Mouse (Mus musculus): ENCODE data around the gene Eng. TPM values are rescaled to one million over a fixed set of nuclear protein-coding genes. Genes with fewer than 3 reads are reported as not detected.

The Eng gene
- polyA plus RNA-seq, 1 experiment = 6.5 TPM

DNA sequence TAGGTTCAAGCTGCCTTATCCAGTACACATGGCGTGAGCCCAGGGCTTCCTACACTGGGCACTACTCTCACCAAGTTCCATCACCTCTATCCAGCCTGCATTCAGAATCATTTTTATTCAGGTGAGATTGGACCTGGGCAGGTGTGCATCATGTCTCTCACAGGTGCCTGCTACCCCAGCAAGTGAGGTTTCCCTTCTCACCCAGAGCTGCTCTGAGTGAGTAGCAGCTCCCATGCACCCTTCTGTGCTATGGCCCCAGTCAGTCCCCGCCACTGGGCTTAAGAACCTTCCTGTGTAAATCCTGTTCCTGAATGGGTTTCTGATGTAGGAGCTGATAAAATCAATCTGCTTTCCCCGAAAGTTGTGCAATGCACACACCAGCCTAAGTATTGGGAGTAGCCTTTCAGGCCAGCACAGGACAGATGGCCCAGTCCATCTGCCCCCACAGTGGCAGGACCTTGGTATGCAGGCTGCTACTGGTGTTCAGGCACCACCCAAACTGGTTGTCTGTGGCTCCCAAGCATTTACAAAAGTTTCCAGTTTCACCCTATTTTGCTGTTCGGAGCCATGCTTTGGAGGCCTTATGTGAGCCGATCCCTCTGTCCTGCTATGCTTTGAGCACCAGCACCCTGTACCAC, 22.2 kb upstream of the Eng start:
- H3K27ac ChIP-seq (ENCODE audit: control insufficient read depth, insufficient read depth, low read depth, low read length) = peak overlapping the region; percentile 64
- no peaks in the 10 kb centered on the region for H3K36me3 ChIP-seq (ENCODE audit: control insufficient read depth, insufficient read depth, low read length)
- H3K4me1 ChIP-seq (ENCODE audit: control insufficient read depth, insufficient read depth, low read length) = peaks cover 28% of the 10 kb centered on the region
- H3K27me3 ChIP-seq (ENCODE audit: control insufficient read depth, insufficient read depth, low read length) = no peaks in the 10 kb centered on the region
- peak overlapping the region; percentile 51 for H3K4me3 ChIP-seq (ENCODE audit: control insufficient read depth, low read depth, low read length)
- TF ChIP-seq CTCF (IDR thresholded peaks at IDR 0.05; ENCODE audit: control insufficient read depth, insufficient read depth, insufficient replicate concordance, low read depth, low read length) (no peak), POLR2A (IDR thresholded peaks at IDR 0.05; ENCODE audit: control insufficient read depth, low read depth, low read length) (no peak)

DNA sequence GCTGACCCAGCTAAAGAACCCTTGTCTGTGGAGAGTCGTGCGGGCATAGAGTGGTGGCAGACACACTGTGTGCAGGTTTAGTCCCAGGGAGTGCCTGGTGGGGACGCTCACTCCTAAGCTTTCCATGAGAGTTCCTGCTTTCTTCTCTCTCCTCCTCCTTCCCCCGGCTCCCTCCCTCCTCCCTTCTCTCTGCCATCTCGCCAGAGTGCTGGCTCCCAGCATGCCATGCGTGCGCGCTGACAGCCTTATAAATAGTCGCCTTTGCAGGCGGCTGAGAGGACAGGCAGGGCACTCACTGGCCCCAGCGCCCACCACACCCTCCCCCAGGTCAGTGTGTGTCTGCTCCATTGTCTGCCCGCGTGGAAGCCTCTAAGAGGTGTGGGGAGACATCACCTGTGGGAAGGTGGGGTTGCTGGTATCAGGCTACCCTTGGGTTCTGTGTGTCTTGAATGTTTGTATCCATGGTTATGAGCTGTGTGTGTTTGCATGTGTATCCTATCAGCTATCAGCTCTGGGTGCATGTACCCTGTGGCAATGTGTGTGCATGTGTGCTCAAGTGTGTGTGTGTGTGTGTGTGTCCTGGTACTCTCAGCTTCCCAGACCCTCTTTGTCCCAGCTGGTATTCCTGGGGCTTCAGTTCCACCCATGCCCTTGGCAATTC, 21.1 kb upstream of the Eng start:
- peak overlapping the region; percentile 63 for H3K27ac ChIP-seq (ENCODE audit: control insufficient read depth, insufficient read depth, low read depth, low read length)

DNA sequence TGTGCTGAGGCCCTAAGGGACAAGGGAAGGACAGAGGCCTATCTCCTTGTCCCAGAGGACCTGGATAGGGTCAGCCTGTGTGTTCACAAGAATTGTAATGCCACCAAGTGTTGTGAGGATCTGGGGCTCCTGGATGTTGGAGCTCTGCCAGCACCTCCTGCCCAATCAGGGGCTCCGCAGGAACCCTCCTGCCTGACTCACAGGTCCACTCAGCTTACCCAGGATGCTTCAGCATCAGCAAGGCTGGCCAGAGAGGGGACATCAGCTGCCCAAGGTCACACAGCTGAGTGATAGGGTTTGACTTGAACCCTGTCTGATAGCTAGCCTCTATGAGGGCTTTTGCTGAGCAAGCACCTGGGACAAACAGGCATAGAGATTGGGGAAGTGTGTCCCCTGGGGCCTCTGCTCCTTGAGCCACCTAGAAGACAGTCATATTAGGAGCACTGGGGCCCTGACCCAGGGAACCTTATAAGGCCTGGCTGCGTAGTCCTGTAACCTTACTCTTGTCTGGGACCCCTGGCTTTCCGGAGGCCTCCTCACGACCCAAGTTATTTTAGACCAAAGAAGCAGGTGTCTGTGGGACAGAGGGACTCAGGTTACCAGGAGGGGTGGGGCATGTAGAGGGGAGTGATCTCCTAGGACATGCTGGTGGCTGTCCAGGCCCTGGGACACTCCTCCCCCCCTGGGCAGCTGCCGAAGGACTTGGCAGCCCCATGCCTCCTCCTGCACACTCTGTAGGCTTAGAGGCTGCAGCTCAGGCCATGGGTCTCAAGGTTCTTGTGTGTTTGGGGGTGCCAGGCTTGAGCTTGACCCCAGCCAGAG, 20.3 kb upstream of the Eng start:
- Histone ChIP-seq H3K36me3 (ENCODE audit: control insufficient read depth, insufficient read depth, low read length) (no peaks in the 10 kb centered on the region), H3K27me3 (ENCODE audit: control insufficient read depth, insufficient read depth, low read length) (no peaks in the 10 kb centered on the region), H3K4me1 (ENCODE audit: control insufficient read depth, insufficient read depth, low read length) (peaks cover 24% of the 10 kb centered on the region), H3K4me3 (ENCODE audit: control insufficient read depth, low read depth, low read length) (peak overlapping the region; percentile 63), H3K27ac (ENCODE audit: control insufficient read depth, insufficient read depth, low read depth, low read length) (no peak overlapping the region; the same call in 1 of the 2 replicates)
- TF ChIP-seq CTCF (IDR thresholded peaks at IDR 0.05; ENCODE audit: control insufficient read depth, insufficient read depth, insufficient replicate concordance, low read depth, low read length) (no peak), POLR2A (IDR thresholded peaks at IDR 0.05; ENCODE audit: control insufficient read depth, low read depth, low read length) (no peak)

More for the DNA sequence above, 21.1 kb upstream of the Eng start:
- Histone ChIP-seq H3K4me3 (ENCODE audit: control insufficient read depth, low read depth, low read length) (peak overlapping the region; percentile 51), H3K27me3 (ENCODE audit: control insufficient read depth, insufficient read depth, low read length) (no peaks in the 10 kb centered on the region), H3K4me1 (ENCODE audit: control insufficient read depth, insufficient read depth, low read length) (peaks cover 24% of the 10 kb centered on the region), H3K36me3 (ENCODE audit: control insufficient read depth, insufficient read depth, low read length) (no peaks in the 10 kb centered on the region)
- TF ChIP-seq POLR2A (IDR thresholded peaks at IDR 0.05; ENCODE audit: control insufficient read depth, low read depth, low read length) = peak; percentile 60
- no peak for TF ChIP-seq CTCF (IDR thresholded peaks at IDR 0.05; ENCODE audit: control insufficient read depth, insufficient read depth, insufficient replicate concordance, low read depth, low read length)

DNA sequence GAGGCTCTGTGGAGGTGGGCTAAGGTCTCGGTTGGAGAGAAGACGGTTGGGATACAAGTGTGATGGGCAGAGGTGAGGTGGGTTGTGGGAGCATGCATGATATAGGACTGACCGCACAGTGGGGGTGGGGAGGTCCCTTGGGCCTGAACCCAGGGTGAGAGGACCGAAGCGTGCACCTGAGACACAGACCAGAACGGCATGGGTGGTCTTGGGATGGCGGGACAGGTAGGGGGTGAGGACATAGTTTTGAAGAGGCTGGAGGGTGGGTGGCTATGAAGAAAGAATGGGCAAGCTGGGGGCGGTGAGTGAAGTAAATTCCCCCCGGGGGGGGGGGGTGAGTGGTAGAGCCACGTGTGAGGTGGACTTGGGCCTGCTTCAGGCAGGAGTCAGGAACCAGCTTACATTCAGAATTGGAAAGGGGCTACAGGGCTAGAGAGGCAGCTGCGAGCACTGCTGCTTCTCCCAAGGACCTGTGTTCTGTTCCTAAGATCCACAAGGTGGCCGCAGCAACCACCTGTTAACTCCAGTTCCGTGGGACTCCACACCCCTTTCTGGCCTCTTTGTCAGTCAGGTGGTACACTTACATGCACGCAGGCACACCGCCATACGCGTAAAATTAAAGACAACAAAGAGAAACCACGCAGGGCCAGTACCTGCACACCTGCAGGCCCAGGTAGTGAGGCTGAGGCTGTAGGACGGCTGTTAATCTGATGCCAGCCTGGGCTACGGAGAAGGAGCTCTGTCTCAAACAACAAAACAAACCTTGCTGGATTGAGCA, 18.9 kb upstream of the Eng start:
- Histone ChIP-seq H3K36me3 (ENCODE audit: control insufficient read depth, insufficient read depth, low read length) (no peaks in the 10 kb centered on the region), H3K27ac (ENCODE audit: control insufficient read depth, insufficient read depth, low read depth, low read length) (no peak overlapping the region), H3K4me3 (ENCODE audit: control insufficient read depth, low read depth, low read length) (peak overlapping the region; percentile 83), H3K27me3 (ENCODE audit: control insufficient read depth, insufficient read depth, low read length) (no peaks in the 10 kb centered on the region), H3K4me1 (ENCODE audit: control insufficient read depth, insufficient read depth, low read length) (peaks cover 22% of the 10 kb centered on the region)
- no peak for TF ChIP-seq POLR2A (IDR thresholded peaks at IDR 0.05; ENCODE audit: control insufficient read depth, low read depth, low read length)
- TF ChIP-seq CTCF (IDR thresholded peaks at IDR 0.05; ENCODE audit: control insufficient read depth, insufficient read depth, insufficient replicate concordance, low read depth, low read length) = no peak

DNA sequence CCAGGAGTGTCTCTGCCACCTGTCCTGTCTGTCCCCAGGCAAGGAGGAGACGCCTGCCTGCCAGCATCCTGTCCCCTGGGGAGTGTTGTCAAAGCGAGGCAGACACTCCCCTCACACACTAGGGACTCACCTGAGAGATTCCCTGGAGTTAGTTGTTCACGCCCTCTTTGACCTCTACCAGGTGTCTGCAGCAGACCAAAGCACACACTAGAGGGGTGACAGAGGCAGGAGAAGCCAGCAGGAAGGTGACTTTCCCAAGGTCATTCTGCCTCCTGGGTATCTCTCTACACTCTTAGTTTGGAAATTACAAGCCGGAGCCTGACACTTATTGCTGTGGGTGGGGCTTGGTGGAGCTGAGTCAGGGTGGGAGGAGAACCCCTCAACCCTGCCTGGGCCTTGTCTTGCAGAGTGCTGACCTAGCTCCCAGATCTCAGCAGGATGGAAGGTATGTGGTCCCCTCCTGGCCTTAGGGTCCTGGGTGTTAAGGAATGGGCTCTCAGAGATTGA, 18.3 kb upstream of the Eng start:
- peaks cover 22% of the 10 kb centered on the region for H3K4me1 ChIP-seq (ENCODE audit: control insufficient read depth, insufficient read depth, low read length)
- peak overlapping the region; percentile 83 for H3K4me3 ChIP-seq (ENCODE audit: control insufficient read depth, low read depth, low read length)
- no peaks in the 10 kb centered on the region for H3K36me3 ChIP-seq (ENCODE audit: control insufficient read depth, insufficient read depth, low read length)
- H3K27me3 ChIP-seq (ENCODE audit: control insufficient read depth, insufficient read depth, low read length) = no peaks in the 10 kb centered on the region
- 0 out of 2 replicates have a peak overlapping the region, but pooled peaks have one; percentile 1 for H3K27ac ChIP-seq (ENCODE audit: control insufficient read depth, insufficient read depth, low read depth, low read length)
- TF ChIP-seq POLR2A (IDR thresholded peaks at IDR 0.05; ENCODE audit: control insufficient read depth, low read depth, low read length) (no peak), CTCF (IDR thresholded peaks at IDR 0.05; ENCODE audit: control insufficient read depth, insufficient read depth, insufficient replicate concordance, low read depth, low read length) (no peak)

DNA sequence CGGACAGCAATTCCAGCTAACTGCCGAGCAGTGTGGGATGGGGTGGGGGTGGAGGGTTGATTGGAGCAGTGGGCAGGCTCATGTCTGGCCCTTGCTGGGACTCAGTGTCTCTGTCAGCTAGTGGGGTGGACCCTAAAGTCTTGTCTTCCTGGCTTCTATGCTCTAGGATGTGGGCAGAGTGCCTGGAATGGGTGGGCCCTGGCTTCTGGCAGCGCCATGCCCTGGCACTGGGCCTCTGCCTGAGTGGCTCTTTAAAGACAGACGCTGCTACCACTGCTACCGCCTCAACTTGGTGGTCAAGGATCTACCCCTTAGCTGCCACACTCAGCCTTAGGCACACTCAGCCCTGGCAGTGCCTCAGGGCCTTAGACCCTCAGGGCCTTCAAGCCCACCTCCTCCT, 17.7 kb upstream of the Eng start:
- TF ChIP-seq POLR2A (IDR thresholded peaks at IDR 0.05; ENCODE audit: control insufficient read depth, low read depth, low read length) (no peak), CTCF (IDR thresholded peaks at IDR 0.05; ENCODE audit: control insufficient read depth, insufficient read depth, insufficient replicate concordance, low read depth, low read length) (no peak)
- Histone ChIP-seq H3K4me1 (ENCODE audit: control insufficient read depth, insufficient read depth, low read length) (peaks cover 22% of the 10 kb centered on the region), H3K4me3 (ENCODE audit: control insufficient read depth, low read depth, low read length) (peak overlapping the region; percentile 83), H3K27ac (ENCODE audit: control insufficient read depth, insufficient read depth, low read depth, low read length) (no peak overlapping the region), H3K36me3 (ENCODE audit: control insufficient read depth, insufficient read depth, low read length) (no peaks in the 10 kb centered on the region), H3K27me3 (ENCODE audit: control insufficient read depth, insufficient read depth, low read length) (no peaks in the 10 kb centered on the region)
